24 mouse cellular contexts compared by ENCODE assay signal in the genomic region with DNA sequence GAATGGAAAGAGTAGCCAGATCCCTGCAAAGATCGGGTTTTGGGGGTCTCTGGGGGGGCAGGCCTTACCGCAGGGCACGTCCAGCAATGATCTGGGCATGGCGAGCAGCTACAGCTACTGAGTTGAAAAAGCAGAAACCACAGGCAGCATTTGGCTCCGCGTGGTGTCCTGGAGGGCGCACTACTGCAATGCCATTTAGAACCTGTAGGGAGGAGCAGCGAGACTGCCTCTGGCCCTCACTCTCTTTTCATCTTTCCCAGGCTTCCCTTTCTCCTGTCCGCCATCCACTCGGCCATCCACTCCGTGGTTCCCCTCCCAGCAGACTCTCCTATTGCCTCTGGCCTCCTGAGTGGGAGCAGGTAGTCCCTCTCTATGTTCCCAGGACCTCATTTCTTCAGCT. TPM values are rescaled to one million over a fixed set of nuclear protein-coding genes. Genes with fewer than 3 reads are reported as not detected.
DNase-seq lines count a peak whose midpoint lies in the region; ATAC-seq and TF ChIP-seq lines count a peak whose summit lies in the region.
"Had no signal": no experiment of that assay in that cellular context is flagged by ENCODE, and none has a peak within 500 bp of the region (broad histone marks: within the 10 kb centered on the region; RNA-seq: fewer than 3 reads in every experiment).

No protein-coding gene starts in this region.

- WGBS in intestine, postnatal 0 days = 64% methylated on average over 10 of the region's 11 CpGs
- 47% methylated on average over 10 of the region's 11 CpGs for WGBS in intestine, embryonic 16.5 days
- 54% methylated on average over 11 of the region's 11 CpGs for WGBS in embryonic facial prominence, embryonic 10.5 days

- H3K4me2 ChIP-seq in intestine, postnatal 0 days (replicated peaks; ENCODE audit: low read depth) = no peak overlapping the region
- no peak overlapping the region for H3K4me2 ChIP-seq in intestine, embryonic 16.5 days (ENCODE audit: low read depth, low read length)
- H3K4me2 ChIP-seq: midbrain, embryonic 12.5 days had no signal

- TF ChIP-seq CTCF in intestine, postnatal 0 days (IDR thresholded peaks at IDR 0.05; ENCODE audit: low read depth) = peak; percentile 47

- H3K36me3 ChIP-seq in intestine, postnatal 0 days (ENCODE audit: control insufficient read depth, insufficient read depth) = no peaks in the 10 kb centered on the region; the same call in 1 of the 2 replicates
- H3K36me3 ChIP-seq in intestine, embryonic 16.5 days (ENCODE audit: control insufficient read depth, insufficient read depth, low read length) = no peaks in the 10 kb centered on the region
- peaks cover 70% of the 10 kb centered on the region for H3K36me3 ChIP-seq in embryonic facial prominence, embryonic 10.5 days (replicated peaks)

- no peak for ATAC-seq in intestine, postnatal 0 days
- no peak for ATAC-seq in intestine, embryonic 16.5 days
- ATAC-seq in erythroblast, adult 5-6 weeks (replicated peaks; ENCODE audit: low FRiP score, poor library complexity, severe bottlenecking) = peak; percentile 65
- no peak for ATAC-seq in activated CD4-positive, CD25-positive, alpha-beta regulatory T cell, adult 4 months
- ATAC-seq: forebrain, embryonic 16.5 days had no signal

- H3K27me3 ChIP-seq in intestine, postnatal 0 days (replicated peaks; ENCODE audit: control insufficient read depth, insufficient read depth, low read length) = no peaks in the 10 kb centered on the region
- no peaks in the 10 kb centered on the region for H3K27me3 ChIP-seq in intestine, embryonic 16.5 days (replicated peaks; ENCODE audit: control insufficient read depth, insufficient read depth, low read length)
- H3K27me3 ChIP-seq in embryonic facial prominence, embryonic 10.5 days (replicated peaks; ENCODE audit: low read depth, poor library complexity, severe bottlenecking) = no peaks in the 10 kb centered on the region
- H3K27me3 ChIP-seq: midbrain, embryonic 12.5 days had no signal

- peak; percentile 20 for DNase-seq in thymus, postnatal 4 days
- no peak for DNase-seq in thymus, adult 18-20 months
- DNase-seq in embryonic facial prominence, embryonic 10.5 days (ENCODE audit: low spot score) = no peak
- no peak for DNase-seq in spleen, postnatal 10 days (ENCODE audit: low spot score in 2 of 2)
- DNase-seq: cerebellum, adult 18-20 months; embryo, embryonic 11 days; heart, postnatal 14 days; kidney, postnatal 10 days; lung, postnatal 36 days; right cerebral cortex, postnatal 14 days had no signal

- H3K4me3 ChIP-seq in intestine, postnatal 0 days (ENCODE audit: low read depth, low read length) = no peak overlapping the region
- H3K4me3 ChIP-seq in intestine, embryonic 16.5 days (ENCODE audit: low read length) = no peak overlapping the region
- no peak overlapping the region for H3K4me3 ChIP-seq in embryonic facial prominence, embryonic 10.5 days
- H3K4me3 ChIP-seq: erythroblast, embryonic 14.5 days; midbrain, embryonic 12.5 days had no signal

- no peak overlapping the region for H3K27ac ChIP-seq in intestine, postnatal 0 days (ENCODE audit: low read depth, low read length)
- no peak overlapping the region for H3K27ac ChIP-seq in intestine, embryonic 16.5 days (ENCODE audit: low read length)
- H3K27ac ChIP-seq in embryonic facial prominence, embryonic 10.5 days (replicated peaks) = no peak overlapping the region
- H3K27ac ChIP-seq: midbrain, embryonic 12.5 days had no signal

- H3K9me3 ChIP-seq in intestine, postnatal 0 days (ENCODE audit: control insufficient read depth) = no peaks in the 10 kb centered on the region
- no peaks in the 10 kb centered on the region for H3K9me3 ChIP-seq in intestine, embryonic 16.5 days (ENCODE audit: control insufficient read depth, low read length)
- peaks cover 10% of the 10 kb centered on the region; the same call in 1 of the 2 replicates for H3K9me3 ChIP-seq in embryonic facial prominence, embryonic 10.5 days
- H3K9me3 ChIP-seq: midbrain, embryonic 12.5 days had no signal

- H3K4me1 ChIP-seq in intestine, postnatal 0 days (replicated peaks; ENCODE audit: control insufficient read depth, insufficient read depth, low read length) = no peaks in the 10 kb centered on the region
- H3K4me1 ChIP-seq in intestine, embryonic 16.5 days (ENCODE audit: control insufficient read depth, insufficient read depth, low read length) = no peaks in the 10 kb centered on the region
- H3K4me1 ChIP-seq in embryonic facial prominence, embryonic 10.5 days = no peaks in the 10 kb centered on the region
- H3K4me1 ChIP-seq: midbrain, embryonic 12.5 days had no signal

- no peak overlapping the region for H3K9ac ChIP-seq in intestine, postnatal 0 days (ENCODE audit: low read depth, low read length)
- no peak overlapping the region for H3K9ac ChIP-seq in intestine, embryonic 16.5 days (ENCODE audit: low read depth, low read length)
- H3K9ac ChIP-seq: midbrain, embryonic 12.5 days had no signal

RNA-seq across cellular contexts. Expression of gene Eras, which starts 8.5 kb away (rescaled TPM):
- not detected in 2 replicates for polyA plus RNA-seq in intestine, postnatal 0 days (2015; fragmentation: Nextera tagmentation; extraction: Ambion mirVana)
- not detected in 2 replicates for polyA plus RNA-seq in intestine, embryonic 16.5 days (2015; fragmentation: Nextera tagmentation; extraction: Ambion mirVana)
- total RNA-seq in erythroblast, adult 5-6 weeks (2015; ENCODE audit: low replicate concordance) = not detected in 2 replicates
- total RNA-seq in erythroblast, adult 5-6 weeks (2017; ENCODE audit: low replicate concordance) = not detected in 2 replicates
- 0.28 TPM in 1 of 2 replicates, not detected in the other for polyA plus RNA-seq in embryonic facial prominence, embryonic 10.5 days (2016; fragmentation: Nextera tagmentation; extraction: Ambion mirVana)
- polyA plus RNA-seq in activated CD4-positive, CD25-positive, alpha-beta regulatory T cell, adult 4 months (2017; shearing (Covaris generic)) = not detected
- total RNA-seq: adrenal gland, adult 2 months; gastrocnemius, adult 8-10 months; heart, postnatal 14 days; layer of hippocampus, postnatal 10 days; left cerebral cortex, postnatal 25 days; liver, adult 2 months had no signal
- polyA plus RNA-seq: adrenal gland, adult 2 months; erythroblast, embryonic 14.5 days; forebrain, embryonic 16.5 days; liver, adult 2 months; midbrain, embryonic 12.5 days; Patski; urinary bladder, adult 2 months had no signal

RNA-seq across cellular contexts. Expression of gene Hdac6, which starts 10.8 kb away (rescaled TPM):
- polyA plus RNA-seq in intestine, postnatal 0 days (2015; fragmentation: Nextera tagmentation; extraction: Ambion mirVana) = 4.6 and 5.4 TPM in 2 replicates
- polyA plus RNA-seq in intestine, embryonic 16.5 days (2015; fragmentation: Nextera tagmentation; extraction: Ambion mirVana) = 16.8 and 17.3 TPM in 2 replicates
- 5.0 and 9.0 TPM in 2 replicates for total RNA-seq in erythroblast, adult 5-6 weeks (2015; ENCODE audit: low replicate concordance)
- total RNA-seq in erythroblast, adult 5-6 weeks (2017; ENCODE audit: low replicate concordance) = 2.4 and 6.8 TPM in 2 replicates
- 55.7 and 58.4 TPM in 2 replicates for polyA plus RNA-seq in embryonic facial prominence, embryonic 10.5 days (2016; fragmentation: Nextera tagmentation; extraction: Ambion mirVana)
- polyA plus RNA-seq in activated CD4-positive, CD25-positive, alpha-beta regulatory T cell, adult 4 months (2017; shearing (Covaris generic)) = 10 to 100 TPM in 1 of 2 experiments, 1 to 10 TPM in 1; 8.7 to 10.0 TPM

RNA-seq across cellular contexts. Expression of gene Pcsk1n, which starts 17.3 kb away (rescaled TPM):
- polyA plus RNA-seq in intestine, postnatal 0 days (2015; fragmentation: Nextera tagmentation; extraction: Ambion mirVana) = 17.5 and 18.0 TPM in 2 replicates
- 10.6 and 10.7 TPM in 2 replicates for polyA plus RNA-seq in intestine, embryonic 16.5 days (2015; fragmentation: Nextera tagmentation; extraction: Ambion mirVana)
- total RNA-seq in erythroblast, adult 5-6 weeks (2015; ENCODE audit: low replicate concordance) = not detected in 2 replicates
- not detected in 2 replicates for total RNA-seq in erythroblast, adult 5-6 weeks (2017; ENCODE audit: low replicate concordance)
- polyA plus RNA-seq in embryonic facial prominence, embryonic 10.5 days (2016; fragmentation: Nextera tagmentation; extraction: Ambion mirVana) = 3.0 and 4.5 TPM in 2 replicates
- not detected for polyA plus RNA-seq in activated CD4-positive, CD25-positive, alpha-beta regulatory T cell, adult 4 months (2017; shearing (Covaris generic))
- total RNA-seq: gastrocnemius, adult 8-10 months; heart, postnatal 14 days had no signal
- polyA plus RNA-seq: erythroblast, embryonic 14.5 days; liver, adult 2 months; Patski had no signal

RNA-seq across cellular contexts. Expression of gene Gm10490, which starts 27.5 kb away (rescaled TPM):
- not detected in 2 replicates for polyA plus RNA-seq in intestine, postnatal 0 days (2015; fragmentation: Nextera tagmentation; extraction: Ambion mirVana)
- polyA plus RNA-seq in intestine, embryonic 16.5 days (2015; fragmentation: Nextera tagmentation; extraction: Ambion mirVana) = not detected in 2 replicates
- not detected in 2 replicates for total RNA-seq in erythroblast, adult 5-6 weeks (2015; ENCODE audit: low replicate concordance)
- not detected in 2 replicates for total RNA-seq in erythroblast, adult 5-6 weeks (2017; ENCODE audit: low replicate concordance)
- 0.51 TPM in 1 of 2 replicates, not detected in the other for polyA plus RNA-seq in embryonic facial prominence, embryonic 10.5 days (2016; fragmentation: Nextera tagmentation; extraction: Ambion mirVana)
- not detected for polyA plus RNA-seq in activated CD4-positive, CD25-positive, alpha-beta regulatory T cell, adult 4 months (2017; shearing (Covaris generic))
- total RNA-seq: adrenal gland, adult 2 months; heart, postnatal 14 days; layer of hippocampus, postnatal 10 days; left cerebral cortex, postnatal 25 days; liver, adult 2 months had no signal
- polyA plus RNA-seq: adrenal gland, adult 2 months; erythroblast, embryonic 14.5 days; forebrain, embryonic 16.5 days; liver, adult 2 months; midbrain, embryonic 12.5 days; Patski; urinary bladder, adult 2 months had no signal

RNA-seq across cellular contexts. Expression of gene Gm10491, which starts 29.2 kb away (rescaled TPM):
- not detected in 2 replicates for polyA plus RNA-seq in intestine, postnatal 0 days (2015; fragmentation: Nextera tagmentation; extraction: Ambion mirVana)
- not detected in 2 replicates for polyA plus RNA-seq in intestine, embryonic 16.5 days (2015; fragmentation: Nextera tagmentation; extraction: Ambion mirVana)
- total RNA-seq in erythroblast, adult 5-6 weeks (2015; ENCODE audit: low replicate concordance) = not detected in 2 replicates
- total RNA-seq in erythroblast, adult 5-6 weeks (2017; ENCODE audit: low replicate concordance) = not detected in 2 replicates
- polyA plus RNA-seq in embryonic facial prominence, embryonic 10.5 days (2016; fragmentation: Nextera tagmentation; extraction: Ambion mirVana) = not detected in 2 replicates
- polyA plus RNA-seq in activated CD4-positive, CD25-positive, alpha-beta regulatory T cell, adult 4 months (2017; shearing (Covaris generic)) = not detected
- total RNA-seq: adrenal gland, adult 2 months; gastrocnemius, adult 8-10 months; heart, postnatal 14 days; layer of hippocampus, postnatal 10 days; left cerebral cortex, postnatal 25 days; liver, adult 2 months had no signal
- polyA plus RNA-seq: adrenal gland, adult 2 months; erythroblast, embryonic 14.5 days; forebrain, embryonic 16.5 days; liver, adult 2 months; midbrain, embryonic 12.5 days; Patski; urinary bladder, adult 2 months had no signal
